Mouse (Mus musculus) kidney, embryonic 14.5 days (tissue): ENCODE data around the gene Olfr1443. TPM values are rescaled to one million over a fixed set of nuclear protein-coding genes. Genes with fewer than 3 reads are reported as not detected.

ENCODE experiments used
- ATAC-seq: fragments of 200-750 bp; cut with Nextera tagmentation; 2 replicates; pipeline ENCODE4 v1.8.0; 2017; ENCODE audit warnings: moderate number of reproducible peaks, mild to moderate bottlenecking, moderate TSS enrichment, moderate library complexity; ENCODE audit not compliant: low FRiP score, low TSS enrichment
- H3K27ac ChIP-seq: fragments of 300-500 bp; sonication (generic); 2 replicates; pipeline ENCODE4 v1.5.1; 2014; ENCODE audit warnings: low read depth, mild to moderate bottlenecking, low read length, moderate library complexity, mixed read lengths
- H3K27me3 ChIP-seq: fragments of 300-500 bp; sonication (generic); 2 replicates; pipeline ENCODE4 v1.6.1; 2014; ENCODE audit warnings: mild to moderate bottlenecking, low read length; ENCODE audit not compliant: control insufficient read depth, insufficient read depth
- H3K36me3 ChIP-seq: fragments of 300-500 bp; sonication (generic); 2 replicates; pipeline ENCODE4 v1.6.1; 2014; ENCODE audit warnings: low read length, mixed read lengths; ENCODE audit not compliant: control insufficient read depth, insufficient read depth
- H3K4me1 ChIP-seq: fragments of 300-500 bp; sonication (generic); 2 replicates; pipeline ENCODE4 v1.6.1; 2014; ENCODE audit warnings: low read length, mixed read lengths; ENCODE audit not compliant: control insufficient read depth, insufficient read depth
- H3K4me2 ChIP-seq: fragments of 300-500 bp; sonication (generic); replicated peaks from 2 replicates; pipeline ENCODE4 v1.6.1; 2014; ENCODE audit warnings: low read depth, mild to moderate bottlenecking, low read length
- H3K4me3 ChIP-seq: fragments of 300-500 bp; sonication (generic); 2 replicates; pipeline ENCODE4 v1.5.1; 2014; ENCODE audit warnings: mild to moderate bottlenecking, low read length
- H3K9ac ChIP-seq: fragments of 300-500 bp; sonication (generic); 2 replicates; pipeline ENCODE4 v1.6.1; 2014; ENCODE audit warnings: low read depth, mild to moderate bottlenecking, low read length, moderate library complexity
- H3K9me3 ChIP-seq: fragments of 300-500 bp; sonication (generic); 2 replicates; pipeline ENCODE4 v1.6.1; 2016; ENCODE audit warnings: low read length; ENCODE audit not compliant: control insufficient read depth
- WGBS: fragments of 180-500 bp; shearing (Covaris S2); extraction: QIAGEN DNeasy Blood & Tissue Kit; methylation state at CpG from one replicate; pipeline ENCODE4 v1.1.7; 2014; 5-methylcytosine and 5-hydroxymethylcytosine counted together
- polyA plus RNA-seq: library from polyadenylated mRNA; unstranded; fragments of >200 nt; fragmentation: Nextera tagmentation; extraction: Ambion mirVana; gene quantifications from 2 replicates; pipeline ENCODE4 v1.2.1, GENCODE M21; 2014

The Olfr1443 gene
- polyA plus RNA-seq, 1 experiment from 2014 or later, result not detected

DNA sequence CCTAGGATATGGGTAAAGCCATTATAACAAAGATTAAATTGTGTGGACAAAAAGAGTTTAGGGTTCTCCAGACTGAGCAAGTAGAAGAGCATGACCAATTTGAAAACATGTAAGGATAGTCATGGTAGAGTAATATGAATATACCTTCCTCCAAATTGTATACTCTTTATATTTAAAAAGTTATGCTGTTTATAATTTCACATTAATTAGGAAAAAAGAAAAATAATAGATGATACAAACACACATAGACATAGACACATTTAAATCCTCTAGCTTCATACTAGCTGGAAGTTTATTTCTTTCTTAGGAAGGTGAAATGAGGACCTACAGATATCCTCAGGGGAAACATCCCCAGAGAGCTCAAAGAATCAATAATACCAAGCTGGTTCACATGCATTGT, 7.8 kb upstream of the Olfr1443 start, which contains the start of gene Olfr1442:
Olfr1442 (plus strand) TSS at position 301 of the 400 bp plus-strand sequence.
- Histone ChIP-seq H3K4me1 (no peaks in the 10 kb centered on the region), H3K36me3 (no peaks in the 10 kb centered on the region), H3K9me3 (no peaks in the 10 kb centered on the region), H3K9ac (no peak within 1 kb of the TSS), H3K4me3 (no peak within 1 kb of the TSS), H3K4me2 (no peak within 1 kb of the TSS), H3K27me3 (no peaks in the 10 kb centered on the region), H3K27ac (no peak within 1 kb of the TSS)
- ATAC-seq, result no peak

- no peak overlapping the region for H3K27ac ChIP-seq
- WGBS, result 84% methylated on average over 4 of the region's 4 CpGs
- H3K9me3 ChIP-seq, result no peaks in the 10 kb centered on the region
- H3K27me3 ChIP-seq, result no peaks in the 10 kb centered on the region
- no peak overlapping the region for H3K9ac ChIP-seq
- H3K4me3 ChIP-seq, result no peak overlapping the region
- H3K4me2 ChIP-seq, result no peak overlapping the region
- no peak for ATAC-seq
- H3K4me1 ChIP-seq, result no peaks in the 10 kb centered on the region
- no peaks in the 10 kb centered on the region for H3K36me3 ChIP-seq
Measured at GRCm38 (mm10) chr19:12671051-12671450, 6.9 kb upstream of the Olfr1443 start.

DNA sequence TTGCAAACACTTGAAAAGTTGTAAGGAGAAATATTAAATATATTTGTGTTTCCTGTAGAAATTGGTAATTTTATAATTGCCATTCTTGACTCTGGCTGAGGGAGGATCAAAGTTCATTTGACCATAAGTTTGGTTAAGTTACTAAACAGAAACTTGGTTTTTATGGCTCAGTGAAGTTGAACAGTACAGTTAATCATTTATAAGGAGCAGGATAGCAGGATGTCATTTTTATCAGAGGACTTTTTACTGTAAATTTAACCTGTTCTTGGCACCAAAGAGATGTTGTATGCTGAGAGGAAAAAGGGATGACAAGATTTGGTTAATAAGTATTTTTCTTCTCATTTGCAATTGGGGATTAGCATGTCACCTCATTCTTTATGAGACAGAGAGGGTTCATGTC, 6.7 kb downstream of the Olfr1443 start:
- no peaks in the 10 kb centered on the region for H3K9me3 ChIP-seq
- no peaks in the 10 kb centered on the region for H3K27me3 ChIP-seq
- H3K4me1 ChIP-seq, result no peaks in the 10 kb centered on the region
- no peak overlapping the region for H3K9ac ChIP-seq
- no peak for ATAC-seq
- no peaks in the 10 kb centered on the region for H3K36me3 ChIP-seq
- H3K27ac ChIP-seq, result no peak overlapping the region
- no peak overlapping the region for H3K4me2 ChIP-seq
- no peak overlapping the region for H3K4me3 ChIP-seq

GRCm38 (mm10) chr19:12685231-12685630, 7.3 kb downstream of the Olfr1443 start:
- H3K9ac ChIP-seq, result no peak overlapping the region
- H3K9me3 ChIP-seq, result no peaks in the 10 kb centered on the region
- no peaks in the 10 kb centered on the region for H3K4me1 ChIP-seq
- no peak overlapping the region for H3K27ac ChIP-seq
- ATAC-seq, result no peak
- H3K27me3 ChIP-seq, result no peaks in the 10 kb centered on the region
- no peaks in the 10 kb centered on the region for H3K36me3 ChIP-seq
- H3K4me3 ChIP-seq, result no peak overlapping the region
- no peak overlapping the region for H3K4me2 ChIP-seq

GRCm38 (mm10) chr19:12695590-12695989, 17.7 kb downstream of the Olfr1443 start, which contains the start of gene Keg1:
Gene Keg1, plus strand, starts transcription at chr19:12695786.
- no peak within 1 kb of the TSS for H3K27ac ChIP-seq
- H3K9me3 ChIP-seq, result no peaks in the 10 kb centered on the region
- H3K4me3 ChIP-seq, result no peak within 1 kb of the TSS
- no peak within 1 kb of the TSS for H3K4me2 ChIP-seq
- H3K4me1 ChIP-seq, result no peaks in the 10 kb centered on the region
- no peak for ATAC-seq
- H3K27me3 ChIP-seq, result no peaks in the 10 kb centered on the region
- H3K36me3 ChIP-seq, result no peaks in the 10 kb centered on the region
- WGBS, result 75% methylated on average over 3 of the region's 3 CpGs
- no peak within 1 kb of the TSS for H3K9ac ChIP-seq

DNA sequence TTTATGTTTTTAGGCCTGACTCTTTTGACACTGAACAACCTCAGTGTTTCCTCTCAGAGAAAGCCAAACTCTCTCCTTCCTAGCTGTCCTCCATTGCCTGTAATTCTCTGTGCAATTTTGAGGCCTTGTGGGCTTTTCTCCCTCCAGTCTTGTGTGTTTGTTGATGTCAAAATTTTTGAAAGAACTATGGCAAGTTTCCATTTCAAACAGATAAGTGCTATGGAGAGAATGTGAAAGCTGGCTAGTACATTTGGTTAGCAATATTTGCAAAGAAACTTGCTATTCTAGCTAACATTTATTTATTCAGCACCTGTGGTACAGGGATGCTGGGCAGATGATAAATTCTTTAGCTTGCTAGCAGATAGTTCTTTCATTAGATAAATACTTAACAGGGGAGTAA, 18.3 kb downstream of the Olfr1443 start:
- H3K4me2 ChIP-seq, result no peak overlapping the region

GRCm38 (mm10) chr19:12708458-12708857, 30.5 kb downstream of the Olfr1443 start:
- ATAC-seq, result peak; percentile 77; the same call in 1 of the 2 replicates
- Histone ChIP-seq H3K9me3 (no peaks in the 10 kb centered on the region), H3K4me1 (no peaks in the 10 kb centered on the region), H3K27me3 (no peaks in the 10 kb centered on the region), H3K4me3 (no peak overlapping the region), H3K4me2 (no peak overlapping the region), H3K27ac (no peak overlapping the region), H3K9ac (no peak overlapping the region), H3K36me3 (no peaks in the 10 kb centered on the region)
- 42% methylated on average over 2 of the region's 2 CpGs for WGBS

More for the DNA sequence above, 18.3 kb downstream of the Olfr1443 start:
- H3K4me3 ChIP-seq, result no peak overlapping the region
- H3K9ac ChIP-seq, result no peak overlapping the region
- H3K4me1 ChIP-seq, result no peaks in the 10 kb centered on the region
- H3K9me3 ChIP-seq, result no peaks in the 10 kb centered on the region
- ATAC-seq, result no peak
- H3K27me3 ChIP-seq, result no peaks in the 10 kb centered on the region
- H3K36me3 ChIP-seq, result no peaks in the 10 kb centered on the region
- no peak overlapping the region for H3K27ac ChIP-seq

- no peak overlapping the region for H3K27ac ChIP-seq
- H3K9ac ChIP-seq, result no peak overlapping the region
- H3K4me2 ChIP-seq, result no peak overlapping the region
- no peaks in the 10 kb centered on the region for H3K9me3 ChIP-seq
- no peak overlapping the region for H3K4me3 ChIP-seq
- H3K27me3 ChIP-seq, result no peaks in the 10 kb centered on the region
- no peaks in the 10 kb centered on the region for H3K4me1 ChIP-seq
- H3K36me3 ChIP-seq, result no peaks in the 10 kb centered on the region
- no peak for ATAC-seq
Measured at GRCm38 (mm10) chr19:12708986-12709385, 31.1 kb downstream of the Olfr1443 start.

DNA sequence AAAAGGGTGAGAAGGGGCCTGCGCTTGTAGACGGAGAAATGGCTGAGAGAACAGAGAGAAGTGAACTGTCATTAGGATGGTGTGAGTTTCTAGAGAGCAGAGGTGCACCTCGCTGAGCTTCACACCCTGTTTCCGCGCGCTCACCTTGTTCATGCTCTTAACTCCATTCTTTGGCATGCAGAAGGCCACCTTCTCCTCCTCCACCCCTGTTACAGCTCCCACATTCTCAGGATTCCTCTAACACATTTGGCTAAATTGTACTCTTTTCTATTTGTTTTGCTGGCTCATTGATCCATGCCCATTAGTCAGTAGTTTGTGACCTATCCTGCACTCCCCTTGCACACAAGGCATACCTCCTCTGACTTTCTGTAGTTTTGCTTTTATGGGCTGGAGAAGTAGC, 41.3 kb downstream of the Olfr1443 start:
- Histone ChIP-seq H3K4me3 (no peak overlapping the region), H3K9me3 (no peaks in the 10 kb centered on the region), H3K27ac (no peak overlapping the region), H3K36me3 (no peaks in the 10 kb centered on the region), H3K27me3 (no peaks in the 10 kb centered on the region), H3K4me2 (no peak overlapping the region), H3K9ac (no peak overlapping the region), H3K4me1 (no peaks in the 10 kb centered on the region)
- no peak for ATAC-seq
- 59% methylated on average over 6 of the region's 6 CpGs for WGBS

DNA sequence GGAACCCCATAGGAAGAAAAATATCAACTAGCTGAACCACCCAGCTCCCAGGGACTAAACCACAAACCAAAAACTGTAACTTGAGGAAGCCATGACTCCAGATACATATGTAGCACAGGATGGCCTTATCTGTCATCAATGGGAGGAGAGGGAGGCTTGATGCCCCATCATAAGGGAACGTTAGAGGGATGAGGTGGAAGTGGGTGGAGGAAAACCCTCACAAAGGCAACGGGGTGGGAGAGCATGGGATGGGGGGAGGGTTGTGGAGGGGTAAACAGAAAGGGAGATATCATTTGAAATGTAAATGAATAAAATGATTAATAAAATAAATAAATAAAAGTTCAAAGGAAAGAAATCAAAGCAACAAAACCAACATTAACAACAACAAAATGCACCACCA, 42.6 kb downstream of the Olfr1443 start:
- Histone ChIP-seq H3K4me1 (no peaks in the 10 kb centered on the region), H3K9me3 (no peaks in the 10 kb centered on the region)
- 69% methylated on average over 2 of the region's 2 CpGs for WGBS

More for the DNA sequence above, 42.6 kb downstream of the Olfr1443 start:
- ATAC-seq, result no peak
- H3K4me2 ChIP-seq, result no peak overlapping the region
- no peaks in the 10 kb centered on the region for H3K36me3 ChIP-seq
- no peaks in the 10 kb centered on the region for H3K27me3 ChIP-seq
- H3K9ac ChIP-seq, result no peak overlapping the region
- H3K27ac ChIP-seq, result no peak overlapping the region
- H3K4me3 ChIP-seq, result no peak overlapping the region
